Mouse (Mus musculus) brain, adult 2 months (tissue): ENCODE measurements around the gene Zfp773.
"Not testable (repeated sequence)": the region's sequence is repeated elsewhere in the genome, so short reads cannot be mapped to it uniquely, and the experiment has no call there.

Experiments
- DNase-seq: peaks from one replicate; pipeline ENCODE4 v3.0.0; 2011; ENCODE audit warnings: low read depth, low spot score

Gene Zfp773

DNA sequence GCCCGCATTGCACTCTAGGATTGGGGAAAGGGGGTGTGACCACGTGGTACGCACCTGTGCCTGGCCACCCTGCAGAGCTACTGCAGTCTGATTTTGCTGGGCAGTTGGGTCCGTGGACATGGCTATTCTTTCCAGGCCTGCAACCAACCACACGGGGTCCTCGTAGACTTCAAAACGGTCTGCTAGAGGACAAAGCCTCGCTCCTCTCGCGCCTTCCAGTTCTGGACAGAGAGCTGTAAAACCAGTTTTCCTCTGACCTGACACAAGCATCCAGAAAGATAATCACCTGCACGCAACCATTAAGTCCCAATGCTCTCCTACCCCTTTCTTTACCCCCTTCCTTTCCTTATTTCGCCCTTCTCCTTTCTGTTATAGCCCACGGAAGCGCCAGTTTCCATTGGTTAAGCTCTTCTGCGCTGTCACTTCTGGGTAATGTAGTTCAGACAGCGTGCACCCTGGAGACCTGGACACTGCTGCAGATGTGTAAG lies at the start of gene Zfp773:
Zfp773 (minus strand) TSS at position 377 of the 488 bp plus-strand sequence.
- DNase-seq, result peak; percentile 86

DNA sequence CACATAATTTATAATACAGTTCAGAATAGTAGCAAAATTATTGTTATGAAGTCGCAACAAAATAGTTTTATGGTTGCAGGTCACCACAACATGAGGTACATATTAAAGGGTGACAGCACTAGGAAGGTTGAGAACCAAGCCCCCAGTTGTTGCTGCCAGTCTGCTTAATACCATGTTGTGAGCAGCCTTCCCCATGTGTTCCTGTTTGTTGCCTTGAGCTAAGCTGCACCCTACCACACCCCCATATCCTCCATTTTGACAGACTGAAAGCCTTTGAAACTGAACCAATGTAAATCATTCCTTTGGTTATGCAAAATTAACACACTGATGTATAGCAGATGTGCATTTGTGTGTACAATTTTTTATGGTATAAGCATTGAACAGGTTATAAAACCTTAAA lies 49.3 kb upstream of the Zfp773 start:
- DNase-seq, result no peak

DNA sequence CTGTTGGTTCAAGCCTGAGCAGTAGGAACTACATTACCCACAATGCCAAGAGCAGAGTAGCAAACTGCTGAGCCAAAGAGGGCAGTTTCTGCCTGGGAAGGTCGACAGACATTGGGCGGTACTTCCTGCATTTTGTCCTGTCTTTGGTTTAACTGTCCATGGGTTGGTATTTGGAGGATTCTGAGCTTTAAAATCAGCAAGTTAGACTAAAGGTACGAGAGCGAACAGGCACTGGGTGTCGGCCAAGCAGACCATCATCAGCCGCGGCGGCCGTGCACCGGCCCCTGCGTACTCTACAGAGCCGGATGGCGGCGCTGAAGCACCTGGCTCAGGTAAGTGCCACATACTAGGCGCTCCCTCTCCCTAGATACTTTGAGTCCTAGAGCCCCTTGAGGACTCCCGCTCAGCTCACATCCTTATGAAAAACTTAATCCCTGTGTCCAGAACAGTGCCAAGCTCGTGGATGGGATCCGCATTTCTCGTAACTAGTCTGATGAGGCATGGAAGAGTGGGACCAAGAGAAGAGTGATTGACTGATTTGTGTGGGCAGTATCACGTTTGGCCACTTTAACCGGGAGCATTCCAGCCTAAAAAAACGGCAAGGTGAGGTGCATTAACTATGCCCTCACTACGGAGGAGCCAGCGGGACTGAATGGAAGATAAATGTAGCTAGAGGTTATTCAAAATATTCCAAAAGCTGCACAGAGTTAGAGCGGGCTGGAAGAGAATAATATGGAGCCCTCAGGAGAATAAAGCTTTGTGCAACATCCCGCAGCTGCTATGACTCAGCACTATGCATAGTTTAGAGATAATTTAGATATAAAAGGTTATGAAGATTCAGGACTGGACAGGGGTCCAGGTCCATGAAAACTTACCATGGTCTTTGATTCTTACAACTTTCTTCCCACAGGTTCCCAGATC lies 34.9 kb upstream of the Zfp773 start, which contains the start of gene Zfp418:
Zfp418 (plus strand) TSS at position 104 of the 921 bp plus-strand sequence.
- DNase-seq, result peak; percentile 96

DNA sequence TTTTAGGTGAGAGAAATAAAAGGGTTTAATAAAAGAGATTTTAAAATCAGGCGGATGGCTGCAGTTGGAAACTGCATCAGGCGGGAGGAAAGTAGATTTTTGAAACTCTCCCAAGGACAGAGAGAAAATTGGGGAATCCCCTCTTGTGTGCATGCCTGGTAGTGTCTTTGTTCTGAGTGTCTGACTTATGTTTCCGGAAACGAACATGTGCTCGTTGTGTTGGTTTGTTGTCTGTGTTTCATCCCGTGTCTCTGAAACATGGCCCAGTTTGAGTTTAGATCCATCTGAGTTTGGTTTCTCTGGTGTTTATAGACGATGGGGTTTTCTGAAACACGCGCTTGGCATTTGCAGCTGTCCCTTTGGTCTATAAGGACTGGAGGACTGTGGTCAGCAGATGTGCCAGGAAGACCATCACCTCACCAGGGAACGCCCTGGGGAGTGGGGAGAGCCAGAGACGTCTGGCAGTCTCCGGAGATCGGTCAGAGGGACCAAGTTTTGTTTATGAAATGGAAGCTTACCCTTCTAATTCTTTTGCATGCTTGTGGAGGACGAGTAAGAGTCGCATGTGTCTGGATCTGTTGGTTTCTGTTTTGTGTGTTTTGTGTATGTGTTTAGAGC lies 9.5 kb upstream of the Zfp773 start:
- DNase-seq, result no peak

GRCm38 (mm10) chr7:7144215-7144614 lies 7.7 kb upstream of the Zfp773 start:
- DNase-seq, result no peak

DNA sequence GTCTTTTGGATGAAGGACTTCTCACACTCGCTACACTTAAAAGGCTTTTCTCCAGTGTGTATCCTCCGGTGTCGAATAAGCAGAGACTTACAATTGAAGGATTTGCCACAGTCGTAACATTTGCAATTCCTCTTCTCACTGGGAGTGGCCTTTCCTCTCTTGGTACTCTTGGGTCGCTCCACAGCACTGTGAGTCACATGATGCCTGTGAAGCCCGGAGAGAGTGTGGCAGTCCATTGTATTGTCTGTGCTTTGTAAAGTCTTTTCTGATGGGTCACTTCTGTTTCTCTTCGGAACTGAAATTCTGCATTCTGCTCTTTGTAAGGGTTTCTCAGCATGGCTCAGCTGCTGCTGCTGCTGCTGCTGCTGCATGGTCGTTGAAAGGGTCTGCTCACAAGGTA lies 3.8 kb downstream of the Zfp773 start:
- DNase-seq, result peak; percentile 39

DNA sequence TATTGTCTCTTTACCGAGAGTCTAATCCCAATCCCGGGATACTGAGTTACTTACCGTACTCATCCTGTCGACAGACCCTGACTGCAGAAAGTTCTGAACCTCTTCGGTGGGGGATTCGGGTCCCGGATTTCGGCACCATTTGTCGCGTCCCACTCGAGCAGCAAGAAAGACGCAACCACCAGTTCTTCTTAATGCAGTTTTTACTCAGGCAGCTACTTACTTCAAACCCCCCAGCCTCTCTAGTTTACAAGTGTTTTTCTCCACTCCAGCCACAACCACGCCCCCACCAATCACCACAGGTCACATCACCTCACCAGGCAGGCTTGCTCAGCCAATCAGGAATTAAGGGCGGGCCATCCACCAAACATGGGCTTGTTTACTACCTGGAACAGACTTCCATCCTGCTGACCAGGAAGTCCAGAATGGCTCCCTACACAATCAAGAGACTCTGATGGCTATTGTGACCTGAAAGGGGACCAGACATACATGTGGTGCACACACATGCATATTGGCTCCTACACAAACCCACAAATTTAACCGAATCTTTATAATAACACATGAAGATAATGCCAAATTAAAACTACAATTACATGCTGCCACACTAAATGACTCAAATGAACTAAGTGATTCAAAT lies 5.9 kb downstream of the Zfp773 start:
- not testable (repeated sequence) for DNase-seq

DNA sequence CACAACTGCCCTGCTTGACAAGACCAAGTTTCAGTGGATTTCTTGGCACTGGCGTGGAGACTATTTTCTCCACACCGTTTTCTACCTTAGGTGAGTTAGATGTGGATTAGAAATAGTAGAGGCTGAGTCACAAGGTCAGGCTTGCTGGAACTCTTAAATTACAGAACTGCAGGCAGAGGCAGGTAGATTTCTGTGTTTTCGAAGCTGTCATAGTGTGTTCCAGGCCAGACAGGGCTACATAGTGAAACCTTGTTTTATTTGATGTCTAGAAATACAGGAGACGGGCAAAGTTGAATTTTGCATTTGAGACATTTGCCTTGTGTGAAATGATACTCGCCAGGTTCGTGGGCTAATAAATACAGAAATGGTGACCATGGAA lies 15.0 kb downstream of the Zfp773 start:
- no peak for DNase-seq

- peak; percentile 97 for DNase-seq
These were observed 15.5 kb downstream of the Zfp773 start, which contains the start of gene Zfp954 for GRCm38 (mm10) chr7:7120921-7121601. Gene Zfp954, minus strand, starts transcription at chr7:7121488.

DNA sequence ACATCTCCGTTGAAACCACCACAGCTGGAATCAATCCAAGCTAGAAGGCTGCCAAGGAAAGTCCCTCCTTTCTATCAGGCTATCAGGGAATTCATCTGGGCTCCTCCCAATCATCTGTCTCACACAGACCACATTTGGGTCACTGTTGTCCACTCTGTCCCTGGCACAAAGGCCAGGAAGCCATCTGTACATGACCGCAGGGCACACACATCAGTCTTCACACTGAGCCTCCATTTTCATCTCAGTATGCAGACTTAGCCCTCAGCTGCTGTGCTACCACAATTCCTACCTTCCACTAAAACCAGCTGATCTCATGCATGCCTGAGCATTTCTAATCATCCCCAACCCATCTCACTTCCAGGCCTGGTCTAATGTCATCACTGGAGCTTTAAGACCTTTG lies 18.1 kb downstream of the Zfp773 start:
- DNase-seq, result no peak

DNA sequence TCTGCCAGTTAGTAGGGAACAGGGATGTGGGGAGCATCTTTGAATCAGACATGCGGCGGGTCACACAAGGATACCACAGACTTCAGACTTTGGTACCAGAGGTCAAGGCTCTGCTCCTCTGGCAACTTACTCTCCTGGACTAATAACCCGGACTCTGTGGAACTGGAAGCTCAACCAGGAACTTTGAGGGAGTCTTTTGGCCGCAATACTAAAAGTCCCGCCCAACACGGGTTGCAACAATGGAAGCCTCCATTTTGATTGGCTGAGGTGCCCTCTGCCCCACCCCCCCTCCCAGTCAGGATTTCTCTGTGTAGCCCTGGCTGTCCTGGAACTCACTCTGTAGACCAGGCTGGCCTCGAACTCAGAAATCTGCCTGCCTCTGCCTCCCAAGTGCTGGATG lies 28.1 kb downstream of the Zfp773 start:
- DNase-seq, result no peak
